Mouse (Mus musculus) brain, embryonic 14.5 days (tissue): Measurements from ENCODE around the gene Unc93b1.

ENCODE experiments used
- CTCF ChIP-seq: fragments of 200-500 bp; IDR thresholded peaks from 2 replicates; pipeline ENCODE4 v1.5.1; 2012; ENCODE audit warnings: inconsistent platforms, mild to moderate bottlenecking, moderate library complexity, borderline replicate concordance; ENCODE audit not compliant: insufficient read depth, insufficient read length; ENCODE audit errors: extremely low read depth
- POLR2A ChIP-seq: fragments of 200-500 bp; IDR thresholded peaks from 2 replicates; pipeline ENCODE4 v1.6.1; 2012; ENCODE audit warnings: mild to moderate bottlenecking, inconsistent platforms, borderline replicate concordance; ENCODE audit not compliant: poor library complexity, insufficient read depth, insufficient read length, severe bottlenecking; ENCODE audit errors: extremely low read depth

- no peak for TF ChIP-seq CTCF
- no peak for TF ChIP-seq POLR2A
These were observed 29.0 kb downstream of the Unc93b1 start for GRCm38 (mm10) chr19:3964030-3964429.
